Mouse (Mus musculus): ENCODE results near the gene Ece2. TPM values are rescaled to one million over a fixed set of nuclear protein-coding genes. Genes with fewer than 3 reads are reported as not detected.

The Ece2 gene
- polyA plus RNA-seq, 1 experiment from 2014 or later, result 1.7 TPM

GRCm38 (mm10) chr16:20621991-20622685 is 7.5 kb upstream of the Ece2 start:
- peak overlapping the region; percentile 22; the same call in 1 of the 2 replicates for H3K27ac ChIP-seq (ENCODE audit: low read length)
- H3K4me3 ChIP-seq (ENCODE audit: low read length), result peak overlapping the region; percentile 76
- peak overlapping the region; percentile 78 for H3K9ac ChIP-seq (ENCODE audit: low read depth, low read length)
- H3K36me3 ChIP-seq (ENCODE audit: control insufficient read depth, insufficient read depth, low read length), result no peaks in the 10 kb centered on the region
- WGBS, result under 1% methylated on average over 35 of the region's 37 CpGs
- H3K27me3 ChIP-seq (replicated peaks; ENCODE audit: control insufficient read depth, insufficient read depth, low read length), result peaks cover 14% of the 10 kb centered on the region
- H3K4me1 ChIP-seq (ENCODE audit: control insufficient read depth, insufficient read depth, low read length), result peaks cover 14% of the 10 kb centered on the region
- H3K9me3 ChIP-seq (ENCODE audit: control insufficient read depth, low read length), result no peaks in the 10 kb centered on the region
- ATAC-seq, result peak; percentile 81
- H3K4me2 ChIP-seq (ENCODE audit: low read depth, low read length), result peak overlapping the region; percentile 99

- Histone ChIP-seq H3K9ac (ENCODE audit: low read depth, low read length) (no peak overlapping the region), H3K27ac (ENCODE audit: low read length) (no peak overlapping the region), H3K36me3 (ENCODE audit: control insufficient read depth, insufficient read depth, low read length) (no peaks in the 10 kb centered on the region), H3K4me3 (ENCODE audit: low read length) (no peak overlapping the region), H3K27me3 (replicated peaks; ENCODE audit: control insufficient read depth, insufficient read depth, low read length) (peaks cover 14% of the 10 kb centered on the region), H3K4me1 (ENCODE audit: control insufficient read depth, insufficient read depth, low read length) (peaks cover 14% of the 10 kb centered on the region), H3K4me2 (ENCODE audit: low read depth, low read length) (no peak overlapping the region), H3K9me3 (ENCODE audit: control insufficient read depth, low read length) (no peaks in the 10 kb centered on the region)
- no peak for ATAC-seq
- WGBS, result 49% methylated on average over 2 of the region's 2 CpGs
These were observed 6.4 kb upstream of the Ece2 start for GRCm38 (mm10) chr16:20623211-20623610.

GRCm38 (mm10) chr16:20628871-20629391 is 697 bp upstream of the Ece2 start:
- Histone ChIP-seq H3K27ac (ENCODE audit: low read length) (no peak overlapping the region), H3K27me3 (replicated peaks; ENCODE audit: control insufficient read depth, insufficient read depth, low read length) (peaks cover 22% of the 10 kb centered on the region), H3K4me3 (ENCODE audit: low read length) (no peak overlapping the region), H3K4me1 (ENCODE audit: control insufficient read depth, insufficient read depth, low read length) (peaks cover 9% of the 10 kb centered on the region; the same call in 1 of the 2 replicates), H3K4me2 (ENCODE audit: low read depth, low read length) (0 out of 2 replicates have a peak overlapping the region, but pooled peaks have one; percentile 93), H3K36me3 (ENCODE audit: control insufficient read depth, insufficient read depth, low read length) (no peaks in the 10 kb centered on the region), H3K9me3 (ENCODE audit: control insufficient read depth, low read length) (no peaks in the 10 kb centered on the region), H3K9ac (ENCODE audit: low read depth, low read length) (no peak overlapping the region)
- WGBS, result 55% methylated on average over 11 of the region's 11 CpGs
- no peak for ATAC-seq

- H3K4me1 ChIP-seq (ENCODE audit: control insufficient read depth, insufficient read depth, low read length), result 0 out of 2 replicates have a peak, but pooled peaks cover 2% of the 10 kb centered on the region
These were observed 7.8 kb downstream of the Ece2 start for GRCm38 (mm10) chr16:20637410-20637809.

GRCm38 (mm10) chr16:20638367-20638766 is 8.7 kb downstream of the Ece2 start:
- H3K27me3 ChIP-seq (replicated peaks; ENCODE audit: control insufficient read depth, insufficient read depth, low read length), result no peaks in the 10 kb centered on the region
- H3K4me2 ChIP-seq (ENCODE audit: low read depth, low read length), result no peak overlapping the region
- H3K9me3 ChIP-seq (ENCODE audit: control insufficient read depth, low read length), result no peaks in the 10 kb centered on the region
- no peak for ATAC-seq
- H3K36me3 ChIP-seq (ENCODE audit: control insufficient read depth, insufficient read depth, low read length), result no peaks in the 10 kb centered on the region
- H3K4me3 ChIP-seq (ENCODE audit: low read length), result no peak overlapping the region
- H3K4me1 ChIP-seq (ENCODE audit: control insufficient read depth, insufficient read depth, low read length), result 0 out of 2 replicates have a peak, but pooled peaks cover 2% of the 10 kb centered on the region
- 78% methylated on average over 8 of the region's 8 CpGs for WGBS
- no peak overlapping the region for H3K27ac ChIP-seq (ENCODE audit: low read length)
- H3K9ac ChIP-seq (ENCODE audit: low read depth, low read length), result no peak overlapping the region

More at GRCm38 (mm10) chr16:20637410-20637809, 7.8 kb downstream of the Ece2 start:
- no peak overlapping the region for H3K4me3 ChIP-seq (ENCODE audit: low read length)
- H3K27ac ChIP-seq (ENCODE audit: low read length), result no peak overlapping the region
- no peak for ATAC-seq
- H3K27me3 ChIP-seq (replicated peaks; ENCODE audit: control insufficient read depth, insufficient read depth, low read length), result no peaks in the 10 kb centered on the region
- H3K4me2 ChIP-seq (ENCODE audit: low read depth, low read length), result no peak overlapping the region
- H3K36me3 ChIP-seq (ENCODE audit: control insufficient read depth, insufficient read depth, low read length), result no peaks in the 10 kb centered on the region
- no peak overlapping the region for H3K9ac ChIP-seq (ENCODE audit: low read depth, low read length)
- no peaks in the 10 kb centered on the region for H3K9me3 ChIP-seq (ENCODE audit: control insufficient read depth, low read length)
- WGBS, result 63% methylated on average over 8 of the region's 8 CpGs

- Histone ChIP-seq H3K4me1 (ENCODE audit: control insufficient read depth, insufficient read depth, low read length) (no peaks in the 10 kb centered on the region), H3K4me3 (ENCODE audit: low read length) (no peak overlapping the region), H3K9me3 (ENCODE audit: control insufficient read depth, low read length) (no peaks in the 10 kb centered on the region), H3K27me3 (replicated peaks; ENCODE audit: control insufficient read depth, insufficient read depth, low read length) (no peaks in the 10 kb centered on the region), H3K36me3 (ENCODE audit: control insufficient read depth, insufficient read depth, low read length) (no peaks in the 10 kb centered on the region), H3K4me2 (ENCODE audit: low read depth, low read length) (no peak overlapping the region), H3K9ac (ENCODE audit: low read depth, low read length) (no peak overlapping the region), H3K27ac (ENCODE audit: low read length) (no peak overlapping the region)
- 3% methylated on average over 8 of the region's 8 CpGs for WGBS
- peak; percentile 50; the same call in 1 of the 2 replicates for ATAC-seq
These were observed 12.5 kb downstream of the Ece2 start for GRCm38 (mm10) chr16:20642161-20642560.

GRCm38 (mm10) chr16:20643911-20644310 is 14.3 kb downstream of the Ece2 start:
- H3K27ac ChIP-seq (ENCODE audit: low read length), result no peak overlapping the region
- no peak overlapping the region for H3K9ac ChIP-seq (ENCODE audit: low read depth, low read length)
- H3K27me3 ChIP-seq (replicated peaks; ENCODE audit: control insufficient read depth, insufficient read depth, low read length), result no peaks in the 10 kb centered on the region
- no peaks in the 10 kb centered on the region for H3K4me1 ChIP-seq (ENCODE audit: control insufficient read depth, insufficient read depth, low read length)
- no peaks in the 10 kb centered on the region for H3K36me3 ChIP-seq (ENCODE audit: control insufficient read depth, insufficient read depth, low read length)
- H3K4me2 ChIP-seq (ENCODE audit: low read depth, low read length), result no peak overlapping the region
- 85% methylated on average over 7 of the region's 7 CpGs for WGBS
- no peak overlapping the region for H3K4me3 ChIP-seq (ENCODE audit: low read length)
- ATAC-seq, result no peak
- no peaks in the 10 kb centered on the region for H3K9me3 ChIP-seq (ENCODE audit: control insufficient read depth, low read length)

- Histone ChIP-seq H3K27ac (ENCODE audit: low read length) (peak within 1 kb of the TSS; percentile 80), H3K9me3 (ENCODE audit: control insufficient read depth, low read length) (no peaks in the 10 kb centered on the region), H3K4me1 (ENCODE audit: control insufficient read depth, insufficient read depth, low read length) (peaks cover 12% of the 10 kb centered on the region), H3K4me3 (ENCODE audit: low read length) (peak within 1 kb of the TSS; percentile 74), H3K27me3 (replicated peaks; ENCODE audit: control insufficient read depth, insufficient read depth, low read length) (no peaks in the 10 kb centered on the region), H3K9ac (ENCODE audit: low read depth, low read length) (peak within 1 kb of the TSS; percentile 88), H3K36me3 (ENCODE audit: control insufficient read depth, insufficient read depth, low read length) (no peaks in the 10 kb centered on the region), H3K4me2 (ENCODE audit: low read depth, low read length) (peak within 1 kb of the TSS; percentile 83)
- WGBS, result 2% methylated on average over 46 of the region's 46 CpGs
- ATAC-seq, result peak; percentile 97
These were observed 21.7 kb downstream of the Ece2 start, which contains the start of gene Psmd2 for GRCm38 (mm10) chr16:20651076-20651946. Gene Psmd2, plus strand, starts transcription at chr16:20651652.

GRCm38 (mm10) chr16:20651947-20652310 is 22.3 kb downstream of the Ece2 start:
- peak overlapping the region; percentile 88 for H3K9ac ChIP-seq (ENCODE audit: low read depth, low read length)
- H3K4me3 ChIP-seq (ENCODE audit: low read length), result peak overlapping the region; percentile 74
- peak overlapping the region; percentile 83 for H3K4me2 ChIP-seq (ENCODE audit: low read depth, low read length)
- 8% methylated on average over 12 of the region's 12 CpGs for WGBS
- H3K27me3 ChIP-seq (replicated peaks; ENCODE audit: control insufficient read depth, insufficient read depth, low read length), result no peaks in the 10 kb centered on the region
- H3K36me3 ChIP-seq (ENCODE audit: control insufficient read depth, insufficient read depth, low read length), result peaks cover 4% of the 10 kb centered on the region; the same call in 1 of the 2 replicates
- H3K4me1 ChIP-seq (ENCODE audit: control insufficient read depth, insufficient read depth, low read length), result peaks cover 12% of the 10 kb centered on the region
- peak; percentile 59; the same call in 1 of the 2 replicates for ATAC-seq
- 0 out of 2 replicates have a peak overlapping the region, but pooled peaks have one; percentile 40 for H3K27ac ChIP-seq (ENCODE audit: low read length)
- no peaks in the 10 kb centered on the region for H3K9me3 ChIP-seq (ENCODE audit: control insufficient read depth, low read length)

All from intestine, embryonic 16.5 days (tissue).